Mouse (Mus musculus) MEL (cell line): Measurements from ENCODE around the gene Arhgap30.

Experiments
- CTCF ChIP-seq, 3 experiments: IDR thresholded peaks in 2 of 3; conservative IDR thresholded peaks in 1 of 3; 2 replicates each; pipeline ENCODE4 v1.5.1; 2011 to 2012; ENCODE audit warnings: low read length in 3 of 3, low read depth in 2 of 3, mild to moderate bottlenecking in 2 of 3, improper control_type of control experiment in 1 of 3, inconsistent platforms in 1 of 3, mixed read lengths in 1 of 3, moderate library complexity in 1 of 3; ENCODE audit not compliant: control insufficient read depth in 1 of 3, insufficient read depth in 1 of 3, poor library complexity in 1 of 3, severe bottlenecking in 1 of 3
- ETS1 ChIP-seq: IDR thresholded peaks from 2 replicates; pipeline ENCODE4 v1.6.1; 2012; ENCODE audit warnings: low read depth, mild to moderate bottlenecking, inconsistent platforms, low read length, improper control_type of control experiment, moderate library complexity
- MXI1 ChIP-seq: IDR thresholded peaks from 2 replicates; pipeline ENCODE4 v1.6.1; 2011; ENCODE audit warnings: mild to moderate bottlenecking, low read depth, low read length, improper control_type of control experiment
- NRF1 ChIP-seq: IDR thresholded peaks from 2 replicates; pipeline ENCODE4 v1.6.1; 2014; ENCODE audit warnings: low read depth, mild to moderate bottlenecking, inconsistent platforms, low read length, improper control_type of control experiment, moderate library complexity; ENCODE audit not compliant: poor library complexity, insufficient read depth, severe bottlenecking
- POLR2AphosphoS2 ChIP-seq: IDR thresholded peaks from 2 replicates; pipeline ENCODE4 v1.6.1; 2011; ENCODE audit warnings: low read length, improper control_type of control experiment
- SIN3A ChIP-seq: IDR thresholded peaks from 2 replicates; pipeline ENCODE4 v1.6.1; 2012; ENCODE audit warnings: low read length, improper control_type of control experiment, inconsistent platforms
- USF1 ChIP-seq: IDR thresholded peaks from 2 replicates; pipeline ENCODE4 v1.6.1; 2014; ENCODE audit warnings: low read depth, mild to moderate bottlenecking, inconsistent platforms, low read length, improper control_type of control experiment, moderate library complexity

DNA sequence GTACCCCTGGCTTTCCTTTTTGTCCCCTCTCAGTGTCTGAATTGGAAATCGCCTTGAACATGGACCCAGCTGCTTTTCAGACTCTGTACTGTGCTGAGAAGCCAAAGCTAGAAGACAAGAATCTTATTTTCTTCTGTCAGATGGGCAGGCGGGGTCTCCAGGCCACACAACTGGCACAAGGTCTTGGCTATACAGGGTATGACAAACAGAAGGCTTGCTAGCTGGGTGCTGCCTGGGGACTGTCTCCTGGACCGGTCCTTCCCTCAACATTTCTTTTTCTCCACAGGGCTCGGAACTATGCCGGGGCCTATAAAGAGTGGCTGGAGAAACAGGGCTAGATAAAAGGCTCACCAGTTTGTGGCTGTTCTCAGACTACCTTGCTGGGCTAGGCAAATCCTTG, 31.2 kb downstream of the Arhgap30 start:
- no peak for TF ChIP-seq CTCF (IDR thresholded peaks at IDR 0.05 in 2 of 3, conservative IDR thresholded peaks at IDR 0.05 in 1 of 3; ENCODE audit: control insufficient read depth in 1 of 3, insufficient read depth in 1 of 3, low read depth in 2 of 3, low read length in 3 of 3, poor library complexity in 1 of 3, severe bottlenecking in 1 of 3)
- TF ChIP-seq POLR2AphosphoS2, result no peak
- TF ChIP-seq ETS1, result no peak
- TF ChIP-seq SIN3A, result no peak
- no peak for TF ChIP-seq USF1
- TF ChIP-seq NRF1, result no peak
- no peak for TF ChIP-seq MXI1
